ENCODE assay signal across 9 mouse cellular contexts in genomic region chr16:50847693-50848092, GRCm38 (mm10).
DNase-seq lines count a peak whose midpoint lies in the region; ATAC-seq and TF ChIP-seq lines count a peak whose summit lies in the region.
"Had no signal": no experiment of that assay in that cellular context is flagged by ENCODE, and none has a peak within 500 bp of the region (broad histone marks: within the 10 kb centered on the region; RNA-seq: fewer than 3 reads in every experiment).

No protein-coding gene starts in this region.

- no peak for ATAC-seq in heart, postnatal 0 days (ENCODE audit: insufficient read depth, low read depth)
- no peak for ATAC-seq in heart, embryonic 12.5 days (ENCODE audit: insufficient number of reproducible peaks, low FRiP score)
- no peak for ATAC-seq in liver, postnatal 0 days
- ATAC-seq in liver, embryonic 12.5 days, result no peak

- no peaks in the 10 kb centered on the region for H3K4me1 ChIP-seq in heart, postnatal 0 days (ENCODE audit: control insufficient read depth, insufficient read depth)
- H3K4me1 ChIP-seq in heart, embryonic 12.5 days (replicated peaks), result no peaks in the 10 kb centered on the region
- no peaks in the 10 kb centered on the region for H3K4me1 ChIP-seq in liver, postnatal 0 days (ENCODE audit: insufficient read depth)
- H3K4me1 ChIP-seq in liver, embryonic 12.5 days, result no peaks in the 10 kb centered on the region
- H3K4me1 ChIP-seq: lung, embryonic 15.5 days had no signal

- no peaks in the 10 kb centered on the region for H3K27me3 ChIP-seq in heart, postnatal 0 days (ENCODE audit: control insufficient read depth, insufficient read depth, low read length)
- no peaks in the 10 kb centered on the region for H3K27me3 ChIP-seq in heart, embryonic 12.5 days (replicated peaks)
- H3K27me3 ChIP-seq in liver, postnatal 0 days (ENCODE audit: insufficient read depth, low read length), result no peaks in the 10 kb centered on the region
- no peaks in the 10 kb centered on the region for H3K27me3 ChIP-seq in liver, embryonic 12.5 days (replicated peaks)
- H3K27me3 ChIP-seq: lung, embryonic 15.5 days had no signal

- TF ChIP-seq EP300 in heart, postnatal 0 days (IDR thresholded peaks at IDR 0.05; ENCODE audit: low read depth), result no peak
- no peak for TF ChIP-seq EP300 in liver, postnatal 0 days (IDR thresholded peaks at IDR 0.05; ENCODE audit: low read depth)

- no peaks in the 10 kb centered on the region for H3K36me3 ChIP-seq in heart, postnatal 0 days (replicated peaks; ENCODE audit: control insufficient read depth, insufficient read depth, low read length)
- no peaks in the 10 kb centered on the region for H3K36me3 ChIP-seq in heart, embryonic 12.5 days
- H3K36me3 ChIP-seq in liver, postnatal 0 days (replicated peaks; ENCODE audit: insufficient read depth, low read length), result no peaks in the 10 kb centered on the region
- H3K36me3 ChIP-seq in liver, embryonic 12.5 days, result no peaks in the 10 kb centered on the region
- H3K36me3 ChIP-seq: lung, embryonic 15.5 days had no signal

- no peak overlapping the region for H3K4me2 ChIP-seq in heart, postnatal 0 days (ENCODE audit: low read depth, low read length)
- H3K4me2 ChIP-seq in heart, embryonic 12.5 days, result no peak overlapping the region
- no peak overlapping the region for H3K4me2 ChIP-seq in liver, postnatal 0 days (ENCODE audit: low read depth, low read length)
- no peak overlapping the region for H3K4me2 ChIP-seq in liver, embryonic 12.5 days
- H3K4me2 ChIP-seq: lung, embryonic 15.5 days had no signal

- no peaks in the 10 kb centered on the region for H3K9me3 ChIP-seq in heart, postnatal 0 days (replicated peaks; ENCODE audit: control insufficient read depth, low read length)
- no peaks in the 10 kb centered on the region for H3K9me3 ChIP-seq in heart, embryonic 12.5 days (replicated peaks)
- H3K9me3 ChIP-seq in liver, postnatal 0 days (ENCODE audit: low read length), result no peaks in the 10 kb centered on the region
- no peaks in the 10 kb centered on the region for H3K9me3 ChIP-seq in liver, embryonic 12.5 days (replicated peaks)
- H3K9me3 ChIP-seq: lung, embryonic 15.5 days had no signal

- 39% methylated on average over 2 of the region's 2 CpGs for WGBS in heart, postnatal 0 days
- 41% methylated on average over 2 of the region's 2 CpGs for WGBS in heart, embryonic 12.5 days
- 43% methylated on average over 2 of the region's 2 CpGs for WGBS in liver, postnatal 0 days (ENCODE audit: insufficient replicate concordance)
- WGBS in liver, embryonic 12.5 days (ENCODE audit: insufficient replicate concordance), result 41% methylated on average over 2 of the region's 2 CpGs

- TF ChIP-seq CTCF in heart, postnatal 0 days (IDR thresholded peaks at IDR 0.05; ENCODE audit: low read depth), result peak; percentile 58
- TF ChIP-seq CTCF in liver, postnatal 0 days (IDR thresholded peaks at IDR 0.05; ENCODE audit: low read depth), result 0 out of 2 replicates have a peak, but pooled peaks have one; percentile 5

- no peak for DNase-seq in heart, postnatal 0 days (ENCODE audit: low spot score)
- no peak for DNase-seq in liver, postnatal 0 days
- peak; percentile 69 for DNase-seq in brain, adult 2 months (ENCODE audit: low read depth, low spot score)
- DNase-seq in layer of hippocampus, adult 9-10 months (ENCODE audit: low spot score), result peak; percentile 25
- no peak for DNase-seq in yolk sac, embryonic 10.5 days (ENCODE audit: low spot score)
- DNase-seq: thymus, postnatal 25 days had no signal

- H3K27ac ChIP-seq in heart, postnatal 0 days (ENCODE audit: low read depth), result no peak overlapping the region
- no peak overlapping the region for H3K27ac ChIP-seq in heart, embryonic 12.5 days (ENCODE audit: poor library complexity, severe bottlenecking)
- no peak overlapping the region for H3K27ac ChIP-seq in liver, postnatal 0 days (ENCODE audit: low read depth)
- H3K27ac ChIP-seq in liver, embryonic 12.5 days, result no peak overlapping the region
- H3K27ac ChIP-seq: lung, embryonic 15.5 days had no signal

- H3K9ac ChIP-seq in heart, postnatal 0 days (replicated peaks; ENCODE audit: low read depth, low read length), result no peak overlapping the region
- no peak overlapping the region for H3K9ac ChIP-seq in heart, embryonic 12.5 days
- no peak overlapping the region for H3K9ac ChIP-seq in liver, postnatal 0 days (replicated peaks)
- no peak overlapping the region for H3K9ac ChIP-seq in liver, embryonic 12.5 days
- H3K9ac ChIP-seq: lung, embryonic 15.5 days had no signal

- H3K4me3 ChIP-seq in heart, postnatal 0 days (ENCODE audit: low read depth, low read length), result no peak overlapping the region
- H3K4me3 ChIP-seq in heart, embryonic 12.5 days, result no peak overlapping the region
- no peak overlapping the region for H3K4me3 ChIP-seq in liver, postnatal 0 days (ENCODE audit: low read depth, low read length)
- no peak overlapping the region for H3K4me3 ChIP-seq in liver, embryonic 12.5 days
- H3K4me3 ChIP-seq: lung, embryonic 15.5 days had no signal

Comparison
In these comparisons a context has a peak if more than half of its experiments do, and no peak if none do; other contexts are left out.
1. DNase-seq: peak in brain, adult 2 months (single experiment) and layer of hippocampus, adult 9-10 months (single experiment); none in heart, postnatal 0 days (single experiment), liver, postnatal 0 days (single experiment) and yolk sac, embryonic 10.5 days (single experiment).